Mouse (Mus musculus) kidney, adult 8-10 months (tissue): Measurements from ENCODE around the gene Klhl22.

Experiments used
- DNase-seq, 2 experiments: peaks; one replicate each; pipeline ENCODE4 v3.0.0; 2022

Gene Klhl22

GRCm38 (mm10) chr16:17802839-17803674 is 43.6 kb downstream of the Klhl22 start:
- peak in 1 of 2 experiments; percentile 24 for DNase-seq

- no peak for DNase-seq
These were observed 44.4 kb downstream of the Klhl22 start for GRCm38 (mm10) chr16:17803675-17804448.

GRCm38 (mm10) chr16:17804449-17804912 is 45.1 kb downstream of the Klhl22 start:
- DNase-seq: no peak

- no peak for DNase-seq
These were observed 45.6 kb downstream of the Klhl22 start for GRCm38 (mm10) chr16:17804982-17805381.

GRCm38 (mm10) chr16:17806581-17807191 is 47.3 kb downstream of the Klhl22 start:
- DNase-seq: no peak

- peak; percentile 72 to 81 for DNase-seq
These were observed 48.0 kb downstream of the Klhl22 start for GRCm38 (mm10) chr16:17807192-17808009.

- no peak for DNase-seq
These were observed 49.7 kb downstream of the Klhl22 start for GRCm38 (mm10) chr16:17809125-17809524.

- no peak for DNase-seq
These were observed 50.3 kb downstream of the Klhl22 start for GRCm38 (mm10) chr16:17809711-17810110.

- DNase-seq: peak in 1 of 2 experiments; percentile 50
These were observed 52.7 kb downstream of the Klhl22 start for GRCm38 (mm10) chr16:17812120-17812519.

- DNase-seq: no peak
These were observed 53.8 kb downstream of the Klhl22 start for GRCm38 (mm10) chr16:17813173-17813572.

GRCm38 (mm10) chr16:17815411-17816402 is 56.3 kb downstream of the Klhl22 start:
- peak in 1 of 2 experiments; percentile 71 for DNase-seq

GRCm38 (mm10) chr16:17816528-17816927 is 57.1 kb downstream of the Klhl22 start:
- DNase-seq: no peak

GRCm38 (mm10) chr16:17826500-17826899 is 67.1 kb downstream of the Klhl22 start:
- DNase-seq: no peak

GRCm38 (mm10) chr16:17828229-17828628 is 68.8 kb downstream of the Klhl22 start:
- no peak for DNase-seq

- DNase-seq: peak; percentile 70 to 81
These were observed 69.4 kb downstream of the Klhl22 start for GRCm38 (mm10) chr16:17828867-17829266.

- DNase-seq: peak; percentile 50 to 79
These were observed 71.2 kb downstream of the Klhl22 start for GRCm38 (mm10) chr16:17830385-17831178.

- DNase-seq: no peak
These were observed 72.4 kb downstream of the Klhl22 start for GRCm38 (mm10) chr16:17831781-17832180.

- no peak for DNase-seq
These were observed 73.4 kb downstream of the Klhl22 start, which contains the start of gene B830017H08Rik for GRCm38 (mm10) chr16:17832821-17833220. B830017H08Rik (plus strand) TSS chr16:17833121.

GRCm38 (mm10) chr16:17833321-17833680 is 73.9 kb downstream of the Klhl22 start:
- DNase-seq: no peak
